ENCODE assay signal across 21 mouse cellular contexts in the genomic region with DNA sequence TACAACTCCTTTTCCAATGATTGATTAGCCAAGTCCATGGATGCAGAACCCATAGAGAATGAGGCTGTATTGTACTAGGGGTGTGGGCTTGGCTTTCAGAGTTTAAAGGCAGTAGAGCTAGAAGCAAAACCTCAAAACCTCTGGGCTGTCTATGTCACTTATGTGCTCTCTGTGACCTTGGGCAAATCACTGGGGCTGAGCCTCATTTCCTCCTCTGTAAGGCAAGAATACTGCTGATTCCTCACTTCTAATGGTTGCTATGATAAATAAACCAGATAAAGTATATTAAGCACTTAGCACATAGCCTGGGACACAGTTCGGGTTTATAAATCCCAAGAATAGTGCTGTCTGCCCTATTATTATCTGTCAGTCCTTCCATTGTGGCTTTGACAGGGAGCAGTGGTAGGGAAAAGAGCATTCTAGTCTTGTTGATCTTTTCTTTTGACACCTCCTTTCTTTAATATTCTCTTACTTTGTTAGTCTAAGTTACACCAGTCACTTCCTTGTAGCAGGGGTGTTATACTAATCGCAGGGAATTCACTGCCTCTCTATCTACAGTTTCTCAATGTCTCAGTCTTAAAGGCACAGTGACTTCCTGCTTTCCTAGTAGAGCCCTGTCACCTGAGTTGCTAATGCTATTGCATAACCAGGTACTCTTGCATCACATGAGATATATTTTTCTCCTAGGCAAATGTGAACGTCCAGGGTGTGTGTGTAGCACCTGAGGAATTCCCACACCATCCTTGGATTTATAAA. TPM values are rescaled to one million over a fixed set of nuclear protein-coding genes. Genes with fewer than 3 reads are reported as not detected.
DNase-seq lines count a peak whose midpoint lies in the region; ATAC-seq and TF ChIP-seq lines count a peak whose summit lies in the region.
"Had no signal": no experiment of that assay in that cellular context is flagged by ENCODE, and none has a peak within 500 bp of the region (broad histone marks: within the 10 kb centered on the region; RNA-seq: fewer than 3 reads in every experiment).

No protein-coding gene starts in this region.

- no peak overlapping the region for H3K4me2 ChIP-seq in liver, postnatal 0 days (ENCODE audit: low read depth, low read length)
- H3K4me2 ChIP-seq in liver, embryonic 12.5 days: no peak overlapping the region
- H3K4me2 ChIP-seq in intestine, embryonic 15.5 days (replicated peaks): no peak overlapping the region
- no peak overlapping the region for H3K4me2 ChIP-seq in stomach, embryonic 14.5 days (replicated peaks; ENCODE audit: low read depth, low read length)
- H3K4me2 ChIP-seq: embryonic facial prominence, embryonic 12.5 days; forebrain, embryonic 15.5 days; heart, embryonic 12.5 days; hindbrain, embryonic 12.5 days; kidney, embryonic 15.5 days; limb, embryonic 13.5 days; lung, embryonic 14.5 days had no signal

- ATAC-seq in liver, postnatal 0 days: peak; percentile 77
- no peak for ATAC-seq in liver, embryonic 12.5 days
- 0 out of 2 replicates have a peak, but pooled peaks have one; percentile 42 for ATAC-seq in common myeloid progenitor, adult 5-6 weeks (replicated peaks; ENCODE audit: low read depth, poor library complexity, severe bottlenecking)
- ATAC-seq in intestine, embryonic 15.5 days: peak; percentile 90
- ATAC-seq in stomach, embryonic 14.5 days (ENCODE audit: insufficient number of reproducible peaks, insufficient read depth, low FRiP score, low read depth): peak; percentile 65; the same call in 1 of the 2 replicates
- no peak for ATAC-seq in monocyte, adult 5-6 weeks (replicated peaks; ENCODE audit: insufficient number of reproducible peaks, low FRiP score, low TSS enrichment, poor library complexity, severe bottlenecking)
- ATAC-seq: forebrain, embryonic 15.5 days had no signal

- no peaks in the 10 kb centered on the region for H3K9me3 ChIP-seq in liver, postnatal 0 days (ENCODE audit: low read length)
- H3K9me3 ChIP-seq in liver, embryonic 12.5 days (replicated peaks): no peaks in the 10 kb centered on the region
- no peaks in the 10 kb centered on the region for H3K9me3 ChIP-seq in intestine, embryonic 15.5 days
- no peaks in the 10 kb centered on the region for H3K9me3 ChIP-seq in stomach, embryonic 14.5 days (ENCODE audit: control insufficient read depth, low read depth, low read length)
- H3K9me3 ChIP-seq: embryonic facial prominence, embryonic 12.5 days; forebrain, embryonic 15.5 days; heart, embryonic 12.5 days; hindbrain, embryonic 12.5 days; kidney, embryonic 15.5 days; limb, embryonic 13.5 days; midbrain, embryonic 10.5 days had no signal

- no peaks in the 10 kb centered on the region for H3K27me3 ChIP-seq in liver, postnatal 0 days (ENCODE audit: insufficient read depth, low read length)
- no peaks in the 10 kb centered on the region for H3K27me3 ChIP-seq in liver, embryonic 12.5 days (replicated peaks)
- no peaks in the 10 kb centered on the region for H3K27me3 ChIP-seq in intestine, embryonic 15.5 days (replicated peaks)
- no peaks in the 10 kb centered on the region for H3K27me3 ChIP-seq in stomach, embryonic 14.5 days (ENCODE audit: control insufficient read depth, insufficient read depth, low read length)
- H3K27me3 ChIP-seq: embryonic facial prominence, embryonic 12.5 days; forebrain, embryonic 15.5 days; heart, embryonic 12.5 days; hindbrain, embryonic 12.5 days; kidney, embryonic 15.5 days had no signal

- TF ChIP-seq EP300 in liver, postnatal 0 days (IDR thresholded peaks at IDR 0.05; ENCODE audit: low read depth): no peak; the same call in 1 of the 2 replicates

- peaks cover 9% of the 10 kb centered on the region for H3K4me1 ChIP-seq in liver, postnatal 0 days (ENCODE audit: insufficient read depth)
- peaks cover 39% of the 10 kb centered on the region for H3K4me1 ChIP-seq in liver, embryonic 12.5 days
- peaks cover 3% of the 10 kb centered on the region; the same call in 1 of the 2 replicates for H3K4me1 ChIP-seq in intestine, embryonic 15.5 days (replicated peaks)
- H3K4me1 ChIP-seq in stomach, embryonic 14.5 days (ENCODE audit: control insufficient read depth, insufficient read depth, low read length): no peaks in the 10 kb centered on the region
- H3K4me1 ChIP-seq: embryonic facial prominence, embryonic 12.5 days; forebrain, embryonic 15.5 days; heart, embryonic 12.5 days; hindbrain, embryonic 12.5 days; midbrain, embryonic 10.5 days had no signal

- no peaks in the 10 kb centered on the region for H3K36me3 ChIP-seq in liver, postnatal 0 days (replicated peaks; ENCODE audit: insufficient read depth, low read length)
- no peaks in the 10 kb centered on the region for H3K36me3 ChIP-seq in liver, embryonic 12.5 days
- H3K36me3 ChIP-seq in intestine, embryonic 15.5 days: no peaks in the 10 kb centered on the region
- H3K36me3 ChIP-seq in stomach, embryonic 14.5 days (ENCODE audit: control insufficient read depth, insufficient read depth, low read length): no peaks in the 10 kb centered on the region
- H3K36me3 ChIP-seq: embryonic facial prominence, embryonic 12.5 days; forebrain, embryonic 15.5 days; heart, embryonic 12.5 days; hindbrain, embryonic 12.5 days; kidney, embryonic 15.5 days; limb, embryonic 13.5 days; midbrain, embryonic 10.5 days had no signal

- DNase-seq in liver, postnatal 0 days: no peak
- no peak for DNase-seq in thymus, postnatal 25 days
- DNase-seq in embryo, embryonic 10 days (ENCODE audit: low spot score): no peak
- DNase-seq: B cell, adult 2 months; cerebellum, adult 2 months; gastrocnemius, postnatal 36 days; heart, postnatal 14 days; kidney, postnatal 4 days; lung, embryonic 14.5 days had no signal

- no peak for TF ChIP-seq CTCF in liver, postnatal 0 days (IDR thresholded peaks at IDR 0.05; ENCODE audit: low read depth)

- no peak overlapping the region for H3K9ac ChIP-seq in liver, postnatal 0 days (replicated peaks)
- no peak overlapping the region for H3K9ac ChIP-seq in liver, embryonic 12.5 days
- no peak overlapping the region for H3K9ac ChIP-seq in intestine, embryonic 15.5 days
- no peak overlapping the region for H3K9ac ChIP-seq in stomach, embryonic 14.5 days (replicated peaks; ENCODE audit: low read depth, low read length)
- H3K9ac ChIP-seq: embryonic facial prominence, embryonic 12.5 days; forebrain, embryonic 15.5 days; heart, embryonic 12.5 days; hindbrain, embryonic 12.5 days; kidney, embryonic 15.5 days; limb, embryonic 13.5 days; lung, embryonic 14.5 days had no signal

- WGBS in liver, postnatal 0 days (ENCODE audit: insufficient replicate concordance): 28% methylated on average over 3 of the region's 3 CpGs
- 40% methylated on average over 3 of the region's 3 CpGs for WGBS in liver, embryonic 12.5 days (ENCODE audit: insufficient replicate concordance)
- 48% methylated on average over 3 of the region's 3 CpGs for WGBS in intestine, embryonic 15.5 days
- 44% methylated on average over 3 of the region's 3 CpGs for WGBS in stomach, embryonic 14.5 days

- no peak overlapping the region for H3K27ac ChIP-seq in liver, postnatal 0 days (ENCODE audit: low read depth)
- H3K27ac ChIP-seq in liver, embryonic 12.5 days: no peak overlapping the region
- peak overlapping the region; percentile 86 for H3K27ac ChIP-seq in intestine, embryonic 15.5 days
- H3K27ac ChIP-seq in stomach, embryonic 14.5 days (ENCODE audit: low read length): no peak overlapping the region
- H3K27ac ChIP-seq: embryonic facial prominence, embryonic 12.5 days; forebrain, embryonic 15.5 days; hindbrain, embryonic 12.5 days; kidney, embryonic 15.5 days; limb, embryonic 13.5 days; midbrain, embryonic 10.5 days had no signal

- no peak overlapping the region for H3K4me3 ChIP-seq in liver, postnatal 0 days (ENCODE audit: low read depth, low read length)
- no peak overlapping the region for H3K4me3 ChIP-seq in liver, embryonic 12.5 days
- no peak overlapping the region for H3K4me3 ChIP-seq in intestine, embryonic 15.5 days (replicated peaks)
- H3K4me3 ChIP-seq in stomach, embryonic 14.5 days (ENCODE audit: low read depth, low read length): no peak overlapping the region
- H3K4me3 ChIP-seq: embryonic facial prominence, embryonic 12.5 days; forebrain, embryonic 15.5 days; heart, embryonic 12.5 days; hindbrain, embryonic 12.5 days; kidney, embryonic 15.5 days; limb, embryonic 13.5 days; midbrain, embryonic 10.5 days had no signal

RNA-seq across cellular contexts. Expression of a gene that starts 12.0 kb away (rescaled TPM):
- 4.5 and 4.6 TPM in 2 replicates for polyA plus RNA-seq in liver, postnatal 0 days (2015; fragmentation: Nextera tagmentation; extraction: Ambion mirVana)
- 6.5 and 6.9 TPM in 2 replicates for polyA plus RNA-seq in liver, embryonic 12.5 days (2016; fragmentation: Nextera tagmentation; extraction: Ambion mirVana)
- 6.6 and 7.0 TPM in 2 replicates for total RNA-seq in common myeloid progenitor, adult 5-6 weeks (2017)
- polyA plus RNA-seq in intestine, embryonic 15.5 days (2015; fragmentation: Nextera tagmentation; extraction: Ambion mirVana): 68.2 and 72.3 TPM in 2 replicates
- 24.3 and 25.8 TPM in 2 replicates for polyA plus RNA-seq in stomach, embryonic 14.5 days (2014; fragmentation: Nextera tagmentation; extraction: Ambion mirVana)
- 1.4 to 7.4 TPM (median 4.5 TPM) in 3 replicates for total RNA-seq in monocyte, adult 5-6 weeks (2017)

RNA-seq across cellular contexts. Expression of a gene that starts 18.1 kb away (rescaled TPM):
- polyA plus RNA-seq in liver, postnatal 0 days (2015; fragmentation: Nextera tagmentation; extraction: Ambion mirVana): 19.7 and 21.5 TPM in 2 replicates
- polyA plus RNA-seq in liver, embryonic 12.5 days (2016; fragmentation: Nextera tagmentation; extraction: Ambion mirVana): 19.6 and 20.1 TPM in 2 replicates
- total RNA-seq in common myeloid progenitor, adult 5-6 weeks (2017): 6.5 and 7.7 TPM in 2 replicates
- polyA plus RNA-seq in intestine, embryonic 15.5 days (2015; fragmentation: Nextera tagmentation; extraction: Ambion mirVana): 214 and 215 TPM in 2 replicates
- 128 and 132 TPM in 2 replicates for polyA plus RNA-seq in stomach, embryonic 14.5 days (2014; fragmentation: Nextera tagmentation; extraction: Ambion mirVana)
- total RNA-seq in monocyte, adult 5-6 weeks (2017): not detected in 3 replicates

Comparison
In these comparisons a context has a peak if more than half of its experiments do, and no peak if none do; other contexts are left out.
1. ATAC-seq: peak in liver, postnatal 0 days (single experiment), common myeloid progenitor, adult 5-6 weeks (single experiment), intestine, embryonic 15.5 days (single experiment) and stomach, embryonic 14.5 days (single experiment); none in liver, embryonic 12.5 days (single experiment) and monocyte, adult 5-6 weeks (single experiment).